Mouse (Mus musculus): ENCODE measurements around the gene Ppp2r5c. TPM values are rescaled to one million over a fixed set of nuclear protein-coding genes. Genes with fewer than 3 reads are reported as not detected.

Gene Ppp2r5c
- total RNA-seq, 1 experiment from 2014 or later = 115 TPM

DNA sequence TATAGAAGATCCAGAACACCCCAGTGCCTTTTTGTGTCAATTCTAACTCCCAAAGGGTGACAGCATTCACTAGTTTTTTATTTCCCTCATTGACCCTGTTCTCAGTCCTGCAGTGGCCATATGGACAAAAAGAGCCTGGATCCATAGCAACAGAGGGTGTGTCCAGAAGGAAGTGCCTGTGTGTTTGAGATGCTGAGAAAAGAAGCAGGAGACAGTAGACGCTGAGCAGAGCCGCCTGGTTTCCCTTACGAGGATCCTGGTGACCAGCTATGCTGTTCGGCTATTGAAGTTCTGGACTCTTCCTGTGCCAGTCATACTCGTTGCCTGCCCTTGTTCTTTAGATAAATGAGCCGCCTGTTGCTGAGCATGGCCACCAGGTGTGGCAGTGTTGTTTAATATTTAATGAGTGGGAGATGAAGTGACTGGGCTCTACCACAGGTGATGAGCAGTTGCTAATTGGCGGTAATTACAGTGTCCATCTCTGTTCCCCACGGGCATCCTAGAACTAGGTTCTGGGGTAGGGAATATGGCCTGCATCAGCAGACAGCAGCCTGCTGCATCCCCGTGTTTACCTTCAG lies 65.0 kb downstream of the Ppp2r5c start:
- no peak for DNase-seq

DNA sequence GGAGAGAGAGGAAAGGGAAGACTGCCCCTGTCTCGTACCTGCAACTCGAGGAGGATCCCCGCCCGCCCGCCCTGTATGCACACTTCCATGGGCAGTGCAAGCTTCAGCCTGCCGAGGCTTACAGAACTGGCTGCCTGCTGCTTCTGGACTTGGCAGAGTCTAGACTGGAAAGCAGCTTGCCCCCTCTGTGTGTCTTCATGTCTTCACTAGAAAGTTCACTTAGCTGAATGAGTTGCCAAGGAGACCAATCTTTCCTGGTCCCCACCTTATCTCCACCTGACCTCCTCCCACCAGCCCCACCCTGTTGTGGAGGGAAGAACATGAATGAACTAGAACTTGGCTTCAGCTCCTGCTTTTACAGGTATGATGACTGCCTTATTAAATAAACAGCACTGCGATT lies 66.0 kb downstream of the Ppp2r5c start:
- no peak for DNase-seq

DNA sequence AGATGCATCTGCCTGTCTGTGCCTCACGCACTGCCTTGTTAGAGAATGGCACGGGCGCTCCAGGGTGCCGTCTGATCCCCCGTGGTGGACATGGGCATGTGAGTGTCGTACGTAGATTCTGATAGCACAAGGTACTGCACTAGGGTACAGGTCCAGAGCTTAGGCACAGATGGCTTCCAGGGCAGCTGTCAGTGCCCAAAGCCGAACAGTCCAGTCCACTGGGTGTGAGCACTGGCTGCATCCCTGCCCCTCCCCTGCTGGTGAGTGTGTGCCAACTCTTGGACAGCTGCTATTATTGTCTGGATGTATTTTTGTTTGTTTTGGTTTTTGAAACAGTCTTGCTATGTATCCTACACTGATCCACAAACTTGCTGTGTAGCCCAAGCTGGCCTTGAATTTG lies 68.8 kb downstream of the Ppp2r5c start:
- no peak for DNase-seq

- DNase-seq = no peak
Observed at GRCm38 (mm10) chr12:110520236-110520987, 73.5 kb downstream of the Ppp2r5c start.

GRCm38 (mm10) chr12:110523526-110523925 lies 76.6 kb downstream of the Ppp2r5c start:
- no peak for DNase-seq

DNA sequence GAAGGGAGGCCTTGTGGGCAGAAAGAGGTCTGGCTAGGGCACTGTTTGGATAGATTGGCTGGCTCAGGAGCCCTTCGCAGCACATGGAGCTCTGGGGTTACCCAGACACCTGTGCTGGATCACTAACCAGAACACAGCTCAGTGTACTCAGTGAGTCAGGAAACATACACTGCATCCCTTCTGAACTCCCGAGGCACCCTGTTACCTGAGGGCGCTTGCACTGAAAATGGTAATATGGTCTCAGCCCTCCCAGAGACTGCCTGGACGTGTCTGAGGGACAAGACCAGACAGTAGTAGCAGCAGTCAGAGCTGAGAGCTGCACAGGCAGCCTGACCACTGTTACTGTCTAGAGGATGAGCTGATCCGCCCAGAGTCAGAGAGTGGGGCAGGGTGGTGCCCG lies 85.8 kb downstream of the Ppp2r5c start:
- DNase-seq = no peak

- DNase-seq = no peak
Observed at GRCm38 (mm10) chr12:110533151-110533550, 86.2 kb downstream of the Ppp2r5c start.

DNA sequence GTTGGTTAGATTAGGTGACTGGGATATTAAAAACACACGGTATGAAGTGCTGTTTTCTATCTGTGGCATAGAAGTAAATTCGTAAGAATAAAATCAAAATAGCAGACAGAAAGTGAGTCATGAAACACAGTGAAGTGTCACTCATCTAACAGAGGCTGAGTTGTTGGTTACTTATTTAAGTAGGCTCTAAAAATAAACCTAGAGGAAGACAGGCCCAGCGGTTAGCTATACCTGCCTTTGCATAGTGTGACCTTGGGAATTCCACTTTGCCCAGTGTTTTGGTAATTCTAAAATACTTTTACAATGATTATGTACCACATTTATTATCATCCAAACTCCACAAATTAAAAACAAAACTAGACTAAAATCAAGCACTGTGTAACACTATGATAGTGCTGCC lies 86.9 kb downstream of the Ppp2r5c start:
- no peak for DNase-seq

GRCm38 (mm10) chr12:110535361-110535760 lies 88.4 kb downstream of the Ppp2r5c start:
- no peak for DNase-seq

DNA sequence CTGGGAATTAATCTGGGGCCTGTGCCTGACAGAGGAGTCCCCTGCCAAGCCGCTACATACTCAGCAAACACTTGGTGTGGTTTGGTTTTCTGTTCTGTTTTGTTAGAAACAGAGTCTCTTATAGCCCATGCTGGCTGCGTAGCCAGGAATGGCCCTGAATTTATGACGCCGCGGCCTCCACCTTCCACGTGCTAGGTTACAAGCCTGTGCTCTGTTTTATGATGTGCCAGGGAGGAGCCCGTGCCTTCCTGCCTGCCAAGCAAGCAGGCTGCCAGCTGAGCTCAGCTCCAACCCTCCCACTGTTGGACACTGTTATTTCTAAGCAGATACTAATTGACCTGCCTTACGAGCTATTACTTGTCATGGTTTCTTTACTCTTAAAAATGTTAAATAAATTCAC lies 90.8 kb downstream of the Ppp2r5c start:
- DNase-seq = peak; percentile 70

- no peak for DNase-seq
Observed at GRCm38 (mm10) chr12:110539346-110539745, 92.4 kb downstream of the Ppp2r5c start.

DNA sequence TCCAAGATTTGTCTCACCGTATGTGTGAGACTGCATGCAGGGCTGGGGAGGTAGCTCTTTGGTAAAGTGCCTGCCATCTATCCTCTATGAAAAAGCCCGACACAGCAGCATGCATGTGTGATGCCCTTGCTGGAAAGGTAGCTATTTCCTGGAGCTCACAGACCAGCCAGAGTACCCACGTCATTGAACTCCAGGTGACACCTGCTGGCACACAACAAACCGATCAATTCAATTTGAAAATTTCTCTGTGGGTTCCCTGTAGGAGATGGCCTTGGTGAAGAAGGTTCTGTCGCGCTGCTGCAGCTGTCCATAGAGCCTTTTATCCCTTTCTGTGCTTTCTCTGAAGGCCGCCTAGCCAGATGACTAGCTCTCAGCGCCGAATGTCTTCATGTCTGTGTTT lies 92.9 kb downstream of the Ppp2r5c start:
- DNase-seq = no peak

DNA sequence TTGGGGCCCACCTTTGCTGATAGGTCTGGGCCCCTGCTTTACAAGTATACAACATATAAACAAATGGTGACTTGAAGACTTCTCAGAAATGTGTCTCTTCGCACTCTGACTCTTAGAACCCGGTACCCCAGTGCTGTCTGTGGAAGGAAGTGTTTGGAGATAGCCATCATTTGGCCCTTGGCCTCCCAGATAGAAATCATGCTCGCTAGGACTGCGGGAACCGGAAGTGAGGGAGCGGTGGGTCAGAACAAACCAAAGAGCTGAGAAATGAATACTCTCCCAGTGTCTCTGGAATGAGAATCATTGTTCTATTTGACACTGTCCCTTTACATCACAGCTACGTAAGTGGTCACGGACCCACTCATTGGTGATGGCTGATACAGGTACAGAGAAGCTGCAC lies 93.4 kb downstream of the Ppp2r5c start:
- DNase-seq = no peak

DNA sequence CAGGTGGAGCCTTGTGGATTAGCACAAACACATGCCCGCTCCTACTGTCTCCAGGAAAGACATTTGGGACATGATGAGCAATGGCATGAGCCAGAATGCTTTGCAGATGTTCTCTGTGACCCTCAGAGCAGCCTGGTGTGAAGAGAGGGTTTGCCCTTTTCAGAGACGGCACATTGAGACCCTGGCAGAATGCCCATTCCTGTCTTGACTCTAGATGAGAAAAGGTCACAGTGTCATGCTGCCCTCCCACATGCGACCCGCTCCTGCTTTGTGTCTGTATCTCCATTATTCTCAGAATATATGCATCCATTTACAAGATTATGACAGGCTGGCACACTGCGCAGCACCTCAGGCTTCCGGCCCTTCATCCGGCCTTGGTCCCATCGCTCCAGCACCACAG lies 94.1 kb downstream of the Ppp2r5c start:
- DNase-seq = no peak

GRCm38 (mm10) chr12:110541528-110541927 lies 94.6 kb downstream of the Ppp2r5c start:
- DNase-seq = no peak

DNA sequence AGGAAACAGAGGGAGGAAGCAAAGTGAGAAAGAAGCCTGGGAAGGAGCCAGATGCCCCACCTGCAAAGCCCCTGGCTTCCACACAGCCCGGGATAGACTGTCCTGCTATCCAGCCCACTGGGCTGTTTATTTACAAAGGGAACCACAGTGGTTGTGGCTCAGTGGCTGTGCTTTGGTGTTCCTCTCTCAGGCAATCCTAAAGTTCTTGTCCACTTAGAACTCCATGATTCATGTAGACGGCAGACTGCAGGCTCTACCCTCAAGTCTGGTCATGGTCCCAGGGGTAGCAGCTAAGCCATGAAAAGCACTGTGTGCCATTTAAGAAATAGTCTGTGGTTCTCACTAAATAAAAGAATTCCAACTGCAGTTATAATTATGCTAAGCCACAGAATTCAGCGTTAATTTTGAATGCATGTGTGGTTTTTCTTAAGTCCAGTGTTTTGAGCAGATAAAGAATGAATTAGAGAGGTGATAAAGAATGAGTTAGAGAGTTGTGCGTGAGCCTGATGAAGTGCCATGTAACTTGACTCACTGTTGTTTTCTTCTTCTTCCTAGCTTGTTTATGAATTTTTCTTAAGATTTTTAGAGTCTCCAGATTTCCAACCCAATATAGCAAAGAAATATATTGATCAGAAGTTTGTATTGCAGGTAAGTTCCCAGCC lies 98.3 kb downstream of the Ppp2r5c start:
- no peak for DNase-seq

GRCm38 (mm10) chr12:110547573-110547972 lies 100.7 kb downstream of the Ppp2r5c start:
- DNase-seq = no peak

DNA sequence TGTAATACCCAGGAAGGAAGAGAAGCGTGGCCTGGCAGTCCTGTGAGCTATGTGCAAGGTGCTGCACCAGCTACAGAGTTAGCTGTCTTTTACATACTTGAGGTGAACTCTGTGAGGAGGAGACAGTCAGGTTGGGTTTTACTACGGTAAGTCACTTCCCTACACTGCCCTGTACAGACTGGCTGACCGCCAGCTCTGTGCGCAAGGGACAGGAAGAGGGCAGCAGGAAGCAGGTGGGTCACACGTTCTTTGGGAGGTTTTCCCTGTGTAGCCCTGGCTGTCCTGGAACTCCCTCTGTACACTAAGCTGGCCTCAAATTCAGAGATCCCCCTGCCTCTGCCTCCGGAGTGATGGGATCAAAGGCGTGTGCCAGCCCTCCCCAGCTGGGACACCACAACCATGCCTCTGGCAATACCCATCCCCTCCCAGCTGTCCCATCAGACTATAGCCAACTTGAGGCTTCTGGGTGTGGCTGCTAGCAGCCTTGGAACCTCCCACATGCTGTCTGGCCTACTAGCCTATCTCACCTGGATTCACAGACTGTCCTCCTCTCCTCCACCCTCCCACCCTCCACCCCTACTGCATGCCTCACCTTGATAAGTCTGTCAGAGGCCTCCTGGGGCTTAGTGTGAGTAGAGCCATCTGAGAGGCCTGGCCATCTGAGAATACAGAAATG lies 102.7 kb downstream of the Ppp2r5c start:
- no peak for DNase-seq

DNA sequence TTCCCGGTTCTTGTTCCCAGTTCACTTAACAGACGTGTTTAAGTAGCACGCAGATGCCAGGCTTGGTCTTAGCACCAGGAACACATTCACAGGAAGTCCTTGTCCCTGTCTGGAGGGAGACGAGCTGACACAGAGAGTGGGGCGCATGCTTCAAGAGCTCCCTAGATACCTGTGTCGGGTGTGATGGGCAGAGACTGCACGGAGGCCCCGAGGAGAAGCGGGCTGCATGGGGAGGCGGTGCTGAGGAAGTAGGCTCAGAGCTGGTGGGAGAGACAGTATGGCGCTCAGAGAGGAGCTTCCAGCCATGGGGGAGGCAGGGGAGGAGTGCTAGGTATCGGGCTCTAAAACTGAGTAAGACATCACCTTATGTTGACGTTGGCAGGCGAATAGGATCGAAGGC lies 103.4 kb downstream of the Ppp2r5c start:
- DNase-seq = no peak

- DNase-seq = no peak
Observed at GRCm38 (mm10) chr12:110552113-110552512, 105.2 kb downstream of the Ppp2r5c start.

DNA sequence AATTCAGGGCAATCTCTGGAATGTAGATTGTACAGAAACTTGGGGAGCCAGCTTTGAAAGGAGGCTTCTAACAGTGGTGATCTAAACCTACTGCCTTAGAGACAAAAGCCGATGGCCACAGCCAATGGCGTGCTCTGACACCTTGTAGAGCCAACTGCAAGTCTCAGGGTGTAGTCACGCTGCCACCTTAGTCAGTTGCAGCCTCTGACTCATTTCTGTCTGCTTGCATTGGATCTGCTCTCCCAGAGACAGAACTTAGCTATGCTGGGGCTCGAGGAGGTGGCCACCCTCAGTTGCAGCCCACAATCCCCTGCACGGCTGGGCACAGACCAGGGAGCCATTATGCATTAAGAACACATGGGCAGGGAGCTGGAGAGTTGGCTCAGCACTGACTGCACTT lies 106.4 kb downstream of the Ppp2r5c start:
- no peak for DNase-seq

GRCm38 (mm10) chr12:110555536-110556240 lies 108.8 kb downstream of the Ppp2r5c start:
- DNase-seq = no peak
